Mouse (Mus musculus): ENCODE measurements around the gene Gm20441. TPM values are rescaled to one million over a fixed set of nuclear protein-coding genes. Genes with fewer than 3 reads are reported as not detected.
"Not testable (repeated sequence)": the region's sequence is repeated elsewhere in the genome, so short reads cannot be mapped to it uniquely, and the experiment has no call there.

The Gm20441 gene
- total RNA-seq, 2 experiments from 2014 or later, result not detected

GRCm38 (mm10) chr10:75785442-75785841, 4.7 kb upstream of the Gm20441 start:
- ATAC-seq (replicated peaks; ENCODE audit: poor library complexity), result no peak

GRCm38 (mm10) chr10:75779206-75780174, 1.3 kb downstream of the Gm20441 start:
- no peak for ATAC-seq (replicated peaks; ENCODE audit: poor library complexity)

- ATAC-seq (replicated peaks; ENCODE audit: poor library complexity), result no peak
These were observed 2.9 kb downstream of the Gm20441 start for GRCm38 (mm10) chr10:75777885-75778284.

GRCm38 (mm10) chr10:75776562-75776961, 4.2 kb downstream of the Gm20441 start:
- no peak for ATAC-seq (replicated peaks; ENCODE audit: poor library complexity)

- ATAC-seq (replicated peaks; ENCODE audit: poor library complexity), result no peak
These were observed 6.2 kb downstream of the Gm20441 start for GRCm38 (mm10) chr10:75774587-75774986.

- no peak for ATAC-seq (replicated peaks; ENCODE audit: poor library complexity)
These were observed 6.7 kb downstream of the Gm20441 start for GRCm38 (mm10) chr10:75774102-75774501.

GRCm38 (mm10) chr10:75772795-75773664, 7.7 kb downstream of the Gm20441 start, which contains the start of gene Ddt:
Ddt (minus strand) TSS chr10:75773414.
- peak; percentile 96 for ATAC-seq (replicated peaks; ENCODE audit: poor library complexity)

GRCm38 (mm10) chr10:75767756-75768155, 13.0 kb downstream of the Gm20441 start:
- ATAC-seq (replicated peaks; ENCODE audit: poor library complexity), result not testable (repeated sequence)

- ATAC-seq (replicated peaks; ENCODE audit: poor library complexity), result no peak
These were observed 13.9 kb downstream of the Gm20441 start for GRCm38 (mm10) chr10:75766856-75767255.

- ATAC-seq (replicated peaks; ENCODE audit: poor library complexity), result peak; percentile 58
These were observed 16.0 kb downstream of the Gm20441 start for GRCm38 (mm10) chr10:75764519-75765473.

GRCm38 (mm10) chr10:75763682-75764518, 16.9 kb downstream of the Gm20441 start, which contains the start of gene Cabin1:
Cabin1 (minus strand) TSS chr10:75764341.
- peak; percentile 92 for ATAC-seq (replicated peaks; ENCODE audit: poor library complexity)

- peak; percentile 35 for ATAC-seq (replicated peaks; ENCODE audit: poor library complexity)
These were observed 18.3 kb downstream of the Gm20441 start for GRCm38 (mm10) chr10:75762413-75762812.

GRCm38 (mm10) chr10:75760311-75760710, 20.4 kb downstream of the Gm20441 start:
- no peak for ATAC-seq (replicated peaks; ENCODE audit: poor library complexity)

GRCm38 (mm10) chr10:75756719-75757118, 24.0 kb downstream of the Gm20441 start:
- 0 out of 2 replicates have a peak, but pooled peaks have one; percentile 29 for ATAC-seq (replicated peaks; ENCODE audit: poor library complexity)

GRCm38 (mm10) chr10:75744017-75744416, 36.7 kb downstream of the Gm20441 start:
- peak; percentile 94 for ATAC-seq (replicated peaks; ENCODE audit: poor library complexity)

- ATAC-seq (replicated peaks; ENCODE audit: poor library complexity), result no peak
These were observed 37.4 kb downstream of the Gm20441 start for GRCm38 (mm10) chr10:75743369-75743768.

- no peak for ATAC-seq (replicated peaks; ENCODE audit: poor library complexity)
These were observed 39.9 kb downstream of the Gm20441 start for GRCm38 (mm10) chr10:75740866-75741265.

GRCm38 (mm10) chr10:75725449-75725848, 55.3 kb downstream of the Gm20441 start:
- no peak for ATAC-seq (replicated peaks; ENCODE audit: poor library complexity)
